Mouse (Mus musculus) ES-E14 (cell line): ENCODE data around the gene Spata1. TPM values are rescaled to one million over a fixed set of nuclear protein-coding genes. Genes with fewer than 3 reads are reported as not detected.

Source experiments
- DNase-seq: peaks from one replicate; pipeline ENCODE4 v3.0.0-alpha.2; 2013; ENCODE audit warnings: low read depth, low spot score
- H3K27ac ChIP-seq: 2 replicates; pipeline ENCODE4 v1.5.1; 2012; ENCODE audit warnings: low read depth, mild to moderate bottlenecking, low read length, moderate library complexity, mixed read lengths; ENCODE audit not compliant: poor library complexity, insufficient read depth, severe bottlenecking
- H3K36me3 ChIP-seq: 2 replicates; pipeline ENCODE4 v1.6.1; 2012; ENCODE audit warnings: mild to moderate bottlenecking, low read length, moderate library complexity, mixed read lengths; ENCODE audit not compliant: control insufficient read depth, poor library complexity, insufficient read depth, severe bottlenecking
- H3K4me1 ChIP-seq, 2 experiments: fragments of 150-350 bp in 1 of 2; sonication (generic) in 1 of 2; 2 replicates each; pipeline ENCODE4 v1.6.1; 2012; ENCODE audit warnings: low read length in 2 of 2, mild to moderate bottlenecking in 1 of 2, mixed read lengths in 1 of 2; ENCODE audit not compliant: control insufficient read depth in 2 of 2, insufficient read depth in 2 of 2, poor library complexity in 1 of 2
- H3K4me3 ChIP-seq, 2 experiments: fragments of 150-350 bp in 1 of 2; sonication (generic) in 1 of 2; 2 replicates each; pipeline ENCODE4 v1.5.1; 2012; ENCODE audit warnings: low read length in 2 of 2, low read depth in 1 of 2, mild to moderate bottlenecking in 1 of 2, mixed read lengths in 1 of 2; ENCODE audit not compliant: insufficient read depth in 1 of 2, poor library complexity in 1 of 2, severe bottlenecking in 1 of 2
- H3K9ac ChIP-seq: 2 replicates; pipeline ENCODE4 v1.6.1; 2012; ENCODE audit warnings: low read depth, mild to moderate bottlenecking, low read length, mixed read lengths; ENCODE audit not compliant: poor library complexity, insufficient read depth, severe bottlenecking
- H3K9me3 ChIP-seq: fragments of 150-350 bp; sonication (generic); 2 replicates; pipeline ENCODE4 v1.6.1; 2012; ENCODE audit warnings: low read depth, mild to moderate bottlenecking, low read length; ENCODE audit not compliant: control insufficient read depth, insufficient read depth
- CHD2 ChIP-seq: IDR thresholded peaks from 2 replicates; pipeline ENCODE4 v1.6.1; 2014; ENCODE audit warnings: mild to moderate bottlenecking, low read depth, low read length, inconsistent platforms
- HCFC1 ChIP-seq: IDR thresholded peaks from 2 replicates; pipeline ENCODE4 v1.6.1; 2012; ENCODE audit warnings: low read length, inconsistent platforms, borderline replicate concordance; ENCODE audit not compliant: insufficient read depth
- MAFK ChIP-seq: IDR thresholded peaks from 2 replicates; pipeline ENCODE4 v1.6.1; 2014; ENCODE audit warnings: mild to moderate bottlenecking, low read depth, low read length, inconsistent platforms; ENCODE audit not compliant: insufficient read depth
- ZC3H11A ChIP-seq: IDR thresholded peaks from 2 replicates; pipeline ENCODE4 v1.6.1; 2012; ENCODE audit warnings: low read depth, mild to moderate bottlenecking, inconsistent platforms, low read length, borderline replicate concordance
- ZNF384 ChIP-seq: IDR thresholded peaks from 2 replicates; pipeline ENCODE4 v1.6.1; 2012; ENCODE audit warnings: low read depth, low read length, inconsistent platforms
- in situ Hi-C, 2 experiments: fragments of 600-800 bp; cut with MboI; formaldehyde crosslinking; loops; one replicate each; pipeline ENCODE4 v1.15.1; 2025; ENCODE audit warnings: low sequenced_read_pairs in 2 of 2, inconsistent platforms in 1 of 2; ENCODE audit not compliant: unreplicated experiment in 2 of 2
- total RNA-seq: library from RNA; depleted of rRNA; stranded (reverse); fragments of 300-350 nt; gene quantifications from 2 replicates; pipeline ENCODE4 v1.2.3, GENCODE M21; 2012

The Spata1 gene
- total RNA-seq, 1 experiment, result 3.1 TPM

- H3K4me3 ChIP-seq, result no peak overlapping the region
- no peak overlapping the region for H3K27ac ChIP-seq
- no peaks in the 10 kb centered on the region for H3K9me3 ChIP-seq
- no peak overlapping the region for H3K9ac ChIP-seq
- DNase-seq, result no peak
- TF ChIP-seq ZNF384 (no peak), HCFC1 (no peak), CHD2 (no peak), MAFK (no peak), ZC3H11A (no peak)
- in situ Hi-C loops, result no loop called here
- H3K36me3 ChIP-seq, result no peaks in the 10 kb centered on the region
- no peaks in the 10 kb centered on the region for H3K4me1 ChIP-seq
These were observed 28.8 kb upstream of the Spata1 start for GRCm38 (mm10) chr3:146528335-146528734.

GRCm38 (mm10) chr3:146521652-146522020 lies 22.1 kb upstream of the Spata1 start:
- no peaks in the 10 kb centered on the region for H3K9me3 ChIP-seq
- peaks cover 10% of the 10 kb centered on the region for H3K36me3 ChIP-seq
- H3K4me3 ChIP-seq, result peak overlapping the region; percentile 92 to 98
- TF ChIP-seq CHD2, result peak; percentile 7; the same call in 1 of the 2 replicates
- no peak for TF ChIP-seq ZC3H11A
- TF ChIP-seq HCFC1, result no peak
- no peak for TF ChIP-seq MAFK
- TF ChIP-seq ZNF384, result no peak
- peak overlapping the region; percentile 98 for H3K9ac ChIP-seq
- peaks cover 0 to 2% of the 10 kb centered on the region in 2 experiments; a peak in 1 of 4 replicates for H3K4me1 ChIP-seq
- DNase-seq, result no peak
- in situ Hi-C loops, result no loop called here
- peak overlapping the region; percentile 50; the same call in 1 of the 2 replicates for H3K27ac ChIP-seq

GRCm38 (mm10) chr3:146520798-146521651 lies 21.5 kb upstream of the Spata1 start, which contains the start of gene Rpf1:
TSS of gene Rpf1 (minus strand) at chr3:146521429.
- H3K9ac ChIP-seq, result peak within 1 kb of the TSS; percentile 98
- H3K4me1 ChIP-seq, result peaks cover 0 to 2% of the 10 kb centered on the region in 2 experiments; a peak in 1 of 4 replicates
- peaks cover 10% of the 10 kb centered on the region for H3K36me3 ChIP-seq
- peak within 1 kb of the TSS; percentile 92 to 98 for H3K4me3 ChIP-seq
- in situ Hi-C loops, result no loop called here
- peak within 1 kb of the TSS; percentile 97 for H3K27ac ChIP-seq
- H3K9me3 ChIP-seq, result no peaks in the 10 kb centered on the region
- peak; percentile 77 for DNase-seq
- TF ChIP-seq CHD2 (peak; percentile 59), HCFC1 (peak; percentile 69), MAFK (no peak)

- H3K4me3 ChIP-seq, result peak overlapping the region; percentile 92 to 98
- no peak overlapping the region for H3K27ac ChIP-seq
- in situ Hi-C loops, result no loop called here
- no peak for DNase-seq
- peaks cover 10% of the 10 kb centered on the region for H3K36me3 ChIP-seq
- H3K9me3 ChIP-seq, result no peaks in the 10 kb centered on the region
- TF ChIP-seq ZC3H11A, result no peak
- H3K9ac ChIP-seq, result peak overlapping the region; percentile 76
- peaks cover 0 to 2% of the 10 kb centered on the region in 2 experiments; a peak in 1 of 4 replicates for H3K4me1 ChIP-seq
These were observed 20.8 kb upstream of the Spata1 start for GRCm38 (mm10) chr3:146520226-146520797.

- H3K4me1 ChIP-seq, result no peaks in the 10 kb centered on the region
- in situ Hi-C loops, result no loop called here
- H3K27ac ChIP-seq, result no peak overlapping the region
- no peaks in the 10 kb centered on the region for H3K9me3 ChIP-seq
- no peak overlapping the region for H3K4me3 ChIP-seq
- no peak overlapping the region for H3K9ac ChIP-seq
- DNase-seq, result no peak
- H3K36me3 ChIP-seq, result peaks cover 21% of the 10 kb centered on the region
- TF ChIP-seq MAFK (no peak), CHD2 (no peak), ZNF384 (no peak), HCFC1 (no peak), ZC3H11A (no peak)
These were observed 7.2 kb upstream of the Spata1 start for GRCm38 (mm10) chr3:146506711-146507110.
